Mouse (Mus musculus) lung, postnatal 25 days (tissue): ENCODE results near the gene Erp27.

Experiments
- DNase-seq: peaks from one replicate; pipeline ENCODE4 v3.0.0; 2022; ENCODE audit warnings: low spot score

Gene Erp27

DNA sequence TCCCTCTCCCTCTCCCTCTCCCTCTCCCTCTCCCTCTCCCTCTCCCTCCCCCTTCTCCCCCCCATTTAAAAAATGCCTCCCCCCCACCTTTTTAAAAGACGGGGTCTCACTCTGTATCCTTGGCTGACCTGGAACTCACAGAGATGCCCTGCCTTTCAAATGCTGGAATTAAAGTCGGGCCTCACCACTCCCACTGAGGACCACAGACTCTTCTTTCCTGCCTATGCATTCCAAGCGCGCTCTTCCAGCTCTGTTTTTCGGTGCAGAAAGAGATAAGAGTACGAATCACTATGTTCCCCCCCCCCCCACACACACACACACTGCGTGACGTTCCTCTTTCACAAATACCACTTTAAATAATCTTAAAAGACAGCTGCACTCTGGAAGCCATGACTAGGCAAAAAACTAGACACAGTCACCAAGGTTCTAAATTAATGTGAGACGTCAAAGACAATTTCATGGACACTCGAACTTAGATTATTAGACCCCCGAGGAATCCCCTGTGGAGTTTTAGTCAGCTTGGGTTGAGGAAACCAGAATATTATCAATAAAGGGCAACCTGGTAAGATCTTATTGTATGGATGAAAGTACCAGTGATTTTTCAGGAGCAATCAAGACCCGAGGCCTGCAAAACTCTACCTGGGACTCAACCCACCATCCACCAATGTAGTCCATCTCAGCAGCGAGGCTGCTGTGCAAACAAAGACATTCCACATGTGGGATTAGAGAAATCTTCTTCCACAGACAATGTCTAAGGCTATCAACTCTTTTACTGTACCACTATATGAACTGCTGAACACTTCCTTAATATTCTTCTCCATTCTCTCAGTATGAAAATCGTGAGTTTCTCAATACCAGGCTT lies 17.6 kb upstream of the Erp27 start:
- DNase-seq: no peak

DNA sequence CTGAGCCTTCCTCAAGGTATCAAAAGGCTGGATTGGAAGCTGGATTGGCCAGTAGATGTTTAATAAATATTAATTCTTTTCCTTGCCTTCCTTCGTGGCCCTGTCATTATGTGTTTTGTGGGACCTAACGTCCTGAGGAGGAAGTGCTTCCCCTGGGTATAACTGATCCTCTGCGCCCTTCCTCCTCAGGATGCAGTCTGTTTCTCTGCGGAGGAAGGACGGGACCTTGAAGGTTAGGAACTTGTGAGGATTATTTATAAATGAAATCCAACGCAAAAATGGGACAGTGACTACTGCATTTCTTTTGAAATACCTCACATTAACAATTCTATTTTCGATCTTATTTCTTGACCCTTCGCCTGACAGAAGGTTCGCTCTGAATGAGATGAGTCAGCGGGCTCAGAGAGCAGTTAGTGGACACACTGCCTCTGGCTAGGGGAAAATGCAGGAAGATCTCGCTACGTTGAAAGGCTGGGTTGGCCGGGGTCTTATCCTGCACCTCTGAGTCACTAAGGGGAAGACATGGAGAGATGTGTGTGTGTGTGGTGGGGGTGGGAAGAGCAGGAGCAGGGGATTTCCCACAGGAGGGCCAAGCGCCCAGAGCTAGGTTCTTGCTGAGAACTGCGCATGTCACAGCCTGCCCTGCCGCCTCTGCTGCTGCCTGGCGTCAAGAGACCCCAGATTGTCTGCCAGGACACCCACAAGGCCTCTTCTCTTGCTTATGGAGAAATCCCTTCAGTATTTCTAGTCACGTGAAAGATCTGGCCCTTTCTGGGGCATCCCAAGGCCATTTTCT lies 16.5 kb upstream of the Erp27 start:
- no peak for DNase-seq

DNA sequence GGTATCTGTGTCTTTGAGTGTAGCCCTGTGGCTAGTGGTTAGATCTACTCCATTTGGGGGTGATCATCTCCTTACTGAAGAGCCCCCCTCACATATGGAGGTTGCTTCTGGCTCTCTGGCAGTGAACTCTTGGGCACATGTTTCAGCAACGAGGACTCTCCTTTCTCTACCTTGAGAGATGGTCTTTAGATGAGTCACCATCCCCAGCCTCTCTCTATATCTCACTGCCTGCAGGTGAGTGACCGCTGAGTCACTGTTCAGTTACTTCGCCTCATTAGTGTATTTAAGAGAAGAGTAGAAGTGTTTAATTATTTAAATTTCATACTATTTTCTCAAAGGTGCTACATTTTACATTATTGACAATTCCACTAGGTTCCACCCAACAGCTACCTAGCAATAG lies 15.1 kb upstream of the Erp27 start:
- no peak for DNase-seq

DNA sequence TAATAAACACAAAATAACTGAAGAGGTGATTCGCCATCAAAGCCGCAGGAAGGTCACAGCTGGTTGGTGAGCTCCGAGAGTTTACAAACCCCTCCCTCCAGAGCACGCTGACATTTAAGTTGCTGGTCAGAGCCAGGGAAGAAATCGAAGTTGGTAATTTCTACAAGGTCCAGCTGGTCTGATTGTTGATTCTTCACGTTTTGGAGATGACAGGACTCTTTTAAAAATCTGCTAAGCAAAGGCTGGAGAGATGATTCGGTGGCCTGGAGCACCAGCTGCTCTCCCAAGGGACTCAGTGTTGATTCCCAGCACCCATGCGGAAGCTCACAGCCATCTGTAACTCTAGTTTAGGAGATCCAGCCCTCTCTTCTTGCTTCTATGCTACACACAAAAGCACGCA lies 14.4 kb upstream of the Erp27 start:
- DNase-seq: no peak

DNA sequence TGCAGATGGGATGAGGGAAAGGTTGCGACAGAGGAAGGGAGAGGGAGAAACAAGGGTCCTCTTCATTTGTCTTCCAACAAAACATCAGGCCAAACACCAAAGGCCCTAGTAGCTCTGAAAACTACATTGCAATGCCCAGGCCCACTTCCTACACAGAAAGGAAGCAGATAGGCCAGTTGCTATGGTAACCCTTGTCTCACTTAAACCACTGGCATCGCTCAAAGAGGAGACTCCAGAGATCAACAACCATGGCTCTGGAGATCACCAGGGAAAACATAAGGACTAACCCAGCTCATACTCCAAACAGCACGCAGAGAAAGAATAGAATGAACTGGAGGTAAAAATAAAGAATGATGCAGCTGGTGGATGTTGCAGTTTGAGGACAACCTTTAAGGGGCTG lies 13.3 kb upstream of the Erp27 start:
- DNase-seq: no peak

DNA sequence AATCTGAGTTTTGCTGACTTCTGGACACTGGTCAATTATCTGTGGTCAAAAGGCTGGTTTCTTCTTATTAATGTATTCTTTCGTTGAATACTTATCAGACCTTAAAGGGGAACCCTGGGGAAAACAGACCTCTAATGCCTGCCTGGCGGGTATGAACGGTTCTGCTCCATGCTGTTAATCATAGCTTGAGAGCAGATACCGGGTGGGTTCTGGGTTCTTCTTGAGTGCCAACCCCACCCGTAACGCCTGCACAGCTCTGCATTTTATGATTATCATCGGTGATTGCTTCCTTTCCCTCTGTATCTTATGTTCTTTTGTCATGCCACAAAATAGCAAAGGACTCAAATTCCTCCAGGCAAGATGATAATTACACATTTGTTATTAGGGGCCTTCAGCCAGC lies 12.1 kb upstream of the Erp27 start:
- DNase-seq: no peak

DNA sequence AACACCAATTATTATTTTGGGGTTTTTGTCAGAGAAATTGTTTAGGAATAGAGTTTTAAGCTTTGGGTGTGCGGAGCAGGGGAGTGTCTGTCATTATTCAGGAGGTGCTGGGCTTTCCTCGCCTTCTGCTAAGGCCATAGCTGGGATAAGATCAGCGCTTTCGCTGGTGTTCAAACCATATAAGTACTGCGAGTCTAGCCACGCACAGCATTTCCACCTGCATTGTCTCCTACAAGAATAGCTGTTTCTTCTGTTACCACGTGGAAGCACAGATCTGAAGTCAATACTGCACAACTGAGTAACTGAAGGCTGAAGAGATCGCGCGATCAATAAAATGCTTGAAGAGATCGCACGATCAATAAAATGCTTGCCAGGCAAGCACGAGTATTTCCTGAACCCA lies 9.3 kb upstream of the Erp27 start:
- DNase-seq: no peak

DNA sequence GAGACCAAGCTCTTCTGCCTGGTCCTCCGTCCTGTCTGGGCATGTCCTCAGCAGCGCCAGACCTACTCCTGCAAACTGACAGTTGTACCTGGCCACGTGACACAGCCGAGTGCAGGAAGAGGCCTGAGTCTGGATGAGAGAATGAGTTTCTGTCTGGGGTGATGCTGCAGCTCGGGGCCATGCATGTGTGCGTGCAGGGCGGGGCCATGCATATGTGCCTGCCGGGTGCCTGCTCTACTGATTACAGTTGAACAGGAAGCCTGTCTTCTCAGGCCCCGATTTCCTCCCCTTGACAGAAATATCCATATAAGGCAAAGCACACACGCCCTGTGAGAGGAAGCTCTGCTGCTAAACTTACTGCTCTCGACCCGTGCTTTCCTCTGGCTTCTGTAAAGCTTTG lies 8.7 kb upstream of the Erp27 start:
- DNase-seq: peak; percentile 73

DNA sequence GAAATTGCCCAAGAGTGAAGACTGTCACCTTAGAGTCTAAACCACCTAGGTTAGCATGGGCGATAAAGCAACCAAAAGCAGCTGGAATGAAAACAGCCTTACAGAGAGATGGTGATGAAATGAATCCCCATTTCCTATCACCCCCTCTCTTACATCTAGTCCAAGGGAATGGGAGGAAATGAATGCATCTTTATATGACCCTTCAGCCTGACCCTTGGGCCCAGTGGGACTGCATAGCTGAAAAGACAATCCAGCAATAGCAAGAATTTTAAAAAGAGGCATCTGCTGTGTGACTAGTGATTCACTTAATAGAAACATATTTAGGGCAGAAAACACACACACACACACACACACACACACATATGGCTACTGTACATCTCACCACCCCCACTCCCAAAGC lies 5.6 kb upstream of the Erp27 start:
- no peak for DNase-seq

DNA sequence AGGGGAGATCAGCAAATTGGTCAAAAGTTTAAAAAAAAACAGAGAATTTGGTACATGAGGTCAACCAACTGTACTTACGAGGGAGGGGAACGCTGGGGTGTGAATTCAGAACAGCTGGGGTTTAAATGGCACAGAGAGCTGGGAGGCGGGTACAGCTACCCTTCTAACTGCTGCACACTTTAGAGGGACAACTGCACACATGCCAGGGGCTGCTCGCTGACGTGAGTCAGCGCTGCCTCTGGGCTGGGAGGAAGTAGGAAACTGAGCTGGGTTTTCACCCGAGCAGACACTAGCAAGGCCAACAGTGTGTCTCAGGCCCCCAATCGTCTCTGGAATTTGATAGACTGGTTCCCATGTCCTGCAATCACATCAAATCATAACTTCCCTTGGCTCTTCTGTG lies 3.1 kb upstream of the Erp27 start:
- no peak for DNase-seq

DNA sequence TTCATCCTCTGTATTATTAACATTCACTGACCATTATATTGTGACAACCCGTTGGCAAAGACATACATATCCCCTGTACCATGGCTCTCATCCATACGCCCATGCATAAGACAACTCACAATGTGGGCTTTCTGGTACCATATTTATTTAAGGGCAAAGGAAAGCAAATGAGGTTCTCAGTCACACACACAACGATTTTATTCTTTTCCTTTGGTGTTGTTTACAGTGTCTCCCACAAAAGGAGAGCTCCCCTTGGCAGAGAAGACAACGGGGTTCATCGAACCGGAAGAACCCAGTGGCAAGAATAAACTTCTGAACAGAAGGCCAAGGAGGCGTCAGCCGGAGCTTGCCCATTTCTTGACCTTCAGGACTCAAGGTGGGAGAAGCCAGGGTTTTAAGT lies 1.6 kb upstream of the Erp27 start, which contains the start of gene Pde6h:
Gene Pde6h (plus strand): TSS at position 301 of the 400 bp plus-strand sequence.
- DNase-seq: no peak

DNA sequence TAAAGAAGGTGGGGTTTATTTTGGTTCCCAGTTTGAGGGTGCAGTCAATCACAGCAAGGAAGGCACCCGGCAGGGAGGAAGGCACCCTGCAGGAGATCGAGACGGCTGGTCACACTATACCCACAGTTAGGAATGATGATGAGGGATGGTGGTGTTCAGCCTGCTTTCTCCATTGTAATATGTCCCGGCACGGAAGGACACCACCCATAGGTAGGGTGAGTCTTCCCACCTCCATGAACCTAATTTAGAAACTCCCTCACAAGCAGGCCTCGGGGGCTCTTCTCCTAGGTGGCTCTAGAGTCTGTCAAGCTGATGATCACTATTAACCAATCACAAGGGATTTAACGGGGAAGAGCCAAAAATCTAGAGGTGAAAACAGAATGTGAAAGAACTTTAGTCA lies 891 bp upstream of the Erp27 start:
- no peak for DNase-seq

DNA sequence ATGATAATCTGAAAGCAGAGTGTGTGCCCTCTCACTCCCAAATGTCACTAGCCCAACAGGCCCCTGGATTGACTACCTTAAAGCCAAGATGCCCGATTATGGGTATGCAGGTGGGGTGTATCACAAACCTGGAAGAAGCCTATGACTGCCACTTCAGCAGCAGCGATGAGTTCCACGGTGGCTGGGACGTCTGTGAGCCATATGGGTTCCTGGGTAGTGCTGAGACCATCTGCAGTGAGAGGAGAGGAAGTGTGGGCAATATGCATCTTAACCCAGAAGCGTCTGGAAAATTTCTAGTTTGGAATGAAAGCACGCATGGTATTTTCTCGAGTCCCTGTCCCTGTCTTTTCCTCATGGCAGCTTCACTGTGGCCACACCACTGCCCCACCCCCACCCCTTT lies 379 bp downstream of the Erp27 start:
- DNase-seq: no peak

DNA sequence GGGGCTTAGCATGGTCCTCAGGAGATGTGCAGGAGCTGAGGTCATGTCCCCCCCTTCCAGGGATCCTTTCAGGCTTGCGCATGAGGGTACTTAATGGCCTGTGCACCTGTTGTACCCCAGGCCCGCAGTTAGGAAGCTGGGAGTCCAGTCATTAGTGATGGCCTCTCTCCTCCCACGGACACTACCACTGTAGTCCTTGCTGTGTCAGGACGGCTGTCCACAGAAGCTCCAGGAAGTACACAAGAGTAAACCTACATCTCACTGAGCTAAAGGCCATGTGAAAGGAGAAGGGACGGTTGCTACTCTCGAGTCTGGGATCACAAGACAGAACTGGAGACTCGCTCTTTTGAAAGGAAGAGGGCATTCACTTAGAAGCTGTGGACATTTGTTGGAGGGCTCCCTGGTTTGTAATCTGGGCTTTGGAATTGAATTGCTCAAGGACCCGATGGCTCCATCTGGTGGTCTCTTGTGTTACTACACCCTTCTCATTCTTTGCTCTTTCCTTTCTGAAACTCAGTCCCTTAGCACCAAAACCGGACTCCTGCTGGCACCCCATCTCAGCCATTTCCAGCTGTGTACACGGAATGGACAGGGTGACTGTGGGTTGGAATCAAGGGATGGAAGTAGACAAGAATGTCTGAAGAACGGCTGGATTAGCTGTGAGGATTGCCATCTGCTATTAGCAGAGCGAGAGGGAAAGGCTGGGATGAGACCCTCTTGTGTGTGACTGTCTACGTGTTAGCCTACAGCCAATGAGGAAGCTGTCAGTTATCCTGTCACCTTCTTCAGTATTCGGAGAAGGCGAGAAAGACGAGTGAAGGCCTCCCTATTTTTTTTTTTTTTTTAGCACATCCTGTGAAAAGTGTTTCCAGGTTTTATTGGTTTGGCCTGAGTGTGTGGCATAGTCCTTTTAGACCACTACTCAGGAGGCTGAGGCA lies 1.4 kb downstream of the Erp27 start:
- peak; percentile 73 for DNase-seq

DNA sequence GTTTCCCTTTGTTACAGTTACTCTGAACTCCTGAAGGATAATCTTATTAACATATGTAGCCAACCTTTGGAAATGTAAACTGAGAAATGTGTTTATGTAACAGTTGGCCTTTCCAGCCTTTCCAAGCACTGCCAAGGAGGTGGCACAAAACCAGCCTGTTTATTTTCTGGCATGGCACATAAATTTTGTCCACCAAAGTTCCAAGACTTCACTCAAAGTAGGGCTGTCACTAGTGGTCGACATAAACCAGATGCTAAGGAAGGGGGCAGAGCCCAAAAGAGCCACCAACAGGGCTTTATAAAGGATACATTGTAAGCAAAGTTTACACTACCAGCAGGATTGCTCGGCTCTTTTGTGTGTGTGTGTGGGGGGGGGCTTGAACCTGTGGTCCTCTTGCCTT lies 4.1 kb downstream of the Erp27 start:
- DNase-seq: no peak

DNA sequence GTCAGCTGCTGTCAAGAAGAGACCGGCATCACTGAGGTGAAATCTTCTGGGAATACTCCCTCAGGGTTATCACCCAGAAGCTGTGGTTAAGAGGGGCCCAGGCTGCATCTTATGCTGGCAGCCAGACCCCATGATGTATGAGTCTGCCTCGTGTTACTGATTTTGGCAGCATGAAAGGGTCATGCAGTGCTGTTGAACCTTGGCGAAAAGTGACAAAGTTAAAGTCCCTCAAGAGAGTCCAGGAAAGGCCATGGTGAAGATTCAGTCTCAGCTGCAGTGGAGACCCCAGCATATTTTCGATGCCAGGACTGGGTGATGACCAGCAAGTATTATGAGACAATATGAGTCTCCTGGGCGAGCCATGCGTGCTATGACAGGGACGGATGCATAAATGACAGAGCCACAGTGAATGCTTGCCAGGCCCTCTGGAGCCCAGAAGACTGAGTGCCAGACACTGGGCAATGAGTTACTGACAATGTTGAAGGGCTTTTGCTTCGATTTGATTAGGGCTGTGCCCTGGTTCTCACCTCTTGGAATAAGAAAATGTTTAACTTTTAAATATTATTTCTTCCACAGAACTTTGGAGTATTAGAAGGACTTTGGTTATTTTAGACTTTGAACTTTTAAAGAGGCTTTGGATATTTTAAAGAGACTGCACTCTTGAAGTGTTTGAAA lies 6.1 kb downstream of the Erp27 start:
- no peak for DNase-seq

DNA sequence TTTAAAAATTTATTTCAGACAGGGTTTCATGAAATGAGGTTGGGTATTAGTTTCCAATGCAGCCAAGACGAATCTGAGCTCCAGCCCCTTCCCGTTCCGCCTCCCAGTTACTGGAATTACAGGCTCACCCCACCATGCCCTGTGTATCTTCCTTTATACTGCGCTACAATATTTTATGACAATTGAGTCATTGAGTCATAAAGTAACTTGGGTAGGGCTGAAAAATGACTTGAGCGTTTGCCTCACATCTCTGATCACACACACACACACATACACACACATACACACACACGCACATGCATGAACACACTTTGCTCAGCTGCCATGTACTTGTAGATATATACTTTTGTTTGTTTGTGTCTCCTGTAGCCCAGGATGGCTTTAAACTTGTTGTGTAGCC lies 7.7 kb downstream of the Erp27 start:
- DNase-seq: no peak

DNA sequence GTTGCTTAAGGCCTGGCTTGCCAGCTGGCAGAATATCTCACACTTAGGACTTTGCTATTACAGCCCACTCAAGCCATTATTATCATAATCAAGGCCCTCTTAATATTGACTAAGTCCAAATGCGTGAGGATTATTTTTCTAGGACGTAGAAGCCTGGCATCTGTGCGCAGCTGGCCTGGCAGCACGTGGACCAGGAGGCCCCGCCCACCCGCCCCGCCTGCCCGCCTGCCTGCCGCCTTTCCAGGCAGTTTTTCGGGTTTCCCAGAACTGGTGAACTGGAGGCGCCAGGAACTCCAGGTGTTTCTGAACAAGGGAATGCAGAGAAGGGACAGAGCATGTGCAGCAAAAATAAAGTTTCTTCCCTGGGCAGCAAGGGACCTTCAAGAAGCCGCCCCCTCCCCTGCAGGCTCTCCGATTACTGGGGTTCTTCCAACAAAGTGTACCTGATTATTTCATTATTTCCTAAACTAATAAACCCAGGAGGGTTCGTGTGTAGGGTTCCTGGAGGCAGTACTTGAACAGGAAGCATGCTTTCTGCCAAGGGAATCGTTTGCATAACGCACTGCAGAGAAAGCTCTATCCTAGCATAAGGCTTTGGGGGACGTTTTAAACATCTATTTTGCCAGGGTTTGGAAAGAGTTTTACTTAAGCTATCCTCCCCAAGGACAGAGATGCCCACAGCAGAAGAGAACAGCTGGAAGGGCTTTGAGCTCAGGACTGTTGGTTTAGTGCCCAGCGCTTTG lies 8.4 kb downstream of the Erp27 start:
- DNase-seq: peak; percentile 47

DNA sequence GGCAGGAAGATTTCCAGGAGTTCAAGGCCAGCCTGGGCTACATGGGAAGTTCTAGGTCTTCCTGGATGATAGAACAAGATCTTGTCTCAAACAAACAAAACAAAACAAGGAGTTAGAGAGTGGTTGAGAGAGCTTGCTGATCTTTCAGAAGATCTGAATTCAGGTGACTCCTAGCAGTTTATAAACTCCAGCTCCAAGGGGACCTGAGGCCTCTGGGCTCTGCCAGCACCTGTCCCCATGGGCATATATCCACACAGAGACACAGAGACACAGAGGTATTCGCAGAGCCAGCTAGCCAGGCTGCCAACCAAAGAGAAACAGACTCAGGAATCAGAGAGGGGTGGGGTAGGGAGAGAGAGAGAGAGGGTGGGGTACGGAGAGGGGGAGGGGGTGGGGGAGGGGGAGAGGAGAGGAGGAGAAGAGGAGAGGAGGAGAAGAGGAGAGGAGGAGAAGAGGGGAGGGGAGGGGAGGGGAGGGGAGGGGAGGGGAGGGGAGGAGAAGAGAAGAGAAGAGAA lies 9.2 kb downstream of the Erp27 start:
- DNase-seq: no peak

DNA sequence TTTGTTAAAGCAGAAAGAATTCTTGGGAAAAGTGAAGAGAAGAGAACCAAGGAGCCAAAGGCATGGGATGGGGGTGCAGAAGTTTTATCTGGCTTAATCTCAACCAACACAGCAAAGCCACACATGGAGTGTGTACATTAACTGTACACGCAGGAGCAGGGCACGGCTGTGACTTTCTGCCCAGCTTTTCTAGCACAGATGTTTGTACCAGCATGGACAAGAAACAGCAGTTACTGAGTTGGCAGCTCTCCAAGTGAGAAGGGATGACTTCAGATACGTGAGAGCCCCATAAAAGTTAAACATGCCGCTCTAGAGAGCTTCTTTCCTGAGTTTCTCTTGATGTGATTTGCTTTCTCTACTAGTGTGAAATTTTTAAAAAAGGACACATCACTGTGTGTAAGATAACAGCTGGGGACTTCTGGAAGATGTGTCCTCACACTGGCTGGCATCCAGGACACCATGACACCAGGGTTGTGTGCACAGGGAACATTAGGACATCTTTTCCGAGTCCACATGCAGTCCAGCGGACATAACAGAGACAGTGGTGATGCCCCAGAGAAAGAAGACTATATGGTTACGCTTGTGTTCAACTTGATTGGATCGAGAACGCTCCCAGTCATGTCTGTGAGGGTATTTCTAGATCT lies 11.6 kb downstream of the Erp27 start:
- DNase-seq: peak; percentile 37
